Mouse (Mus musculus) left cerebral cortex, postnatal 4 days (tissue): ENCODE measurements at regions not wholly inside any gene's neighbourhood (a gene's known extent, or its start where the extent isn't known, plus 50 kb on each side); places are given as distances from the start of the nearest gene placed in this dataset.

Experiments
- DNase-seq: peaks from one replicate; pipeline ENCODE4 v3.0.0-alpha.2; 2022
- intact Hi-C: fragments of 180-260 bp; cut with DNase I; formaldehyde crosslinking; loops from one replicate; pipeline ENCODE4 v1.15.1; 2025

GRCm38 (mm10) chr8:82702044-82702443 is 71.9 kb downstream of the Zfp330 start:
- intact Hi-C loops, result no loop called here
- DNase-seq, result no peak

- no peak for DNase-seq
- intact Hi-C loops, result no loop called here
Observed at GRCm38 (mm10) chr8:82700471-82700870, 73.5 kb downstream of the Zfp330 start.

- no peak for DNase-seq
- intact Hi-C loops, result no loop called here
Observed at GRCm38 (mm10) chr8:82699221-82699620, 74.7 kb downstream of the Zfp330 start.

- peak; percentile 13 for DNase-seq
- intact Hi-C loops, result no loop called here
Observed at GRCm38 (mm10) chr8:82698071-82698470, 75.9 kb downstream of the Zfp330 start.

GRCm38 (mm10) chr8:82693086-82693485 is 80.9 kb downstream of the Zfp330 start:
- intact Hi-C loops, result no loop called here
- DNase-seq, result peak; percentile 17

GRCm38 (mm10) chr8:82689322-82689721 is 84.6 kb downstream of the Zfp330 start:
- intact Hi-C loops, result no loop called here
- DNase-seq, result peak; percentile 54

GRCm38 (mm10) chr8:82685966-82686365 is 88.0 kb downstream of the Zfp330 start:
- intact Hi-C loops, result no loop called here
- no peak for DNase-seq

GRCm38 (mm10) chr8:82678793-82679192 is 95.2 kb downstream of the Zfp330 start:
- intact Hi-C loops, result no loop called here
- DNase-seq, result no peak

- intact Hi-C loops, result no loop called here
- no peak for DNase-seq
Observed at GRCm38 (mm10) chr8:82677781-82678180, 96.2 kb downstream of the Zfp330 start.

- no peak for DNase-seq
- intact Hi-C loops, result no loop called here
Observed at GRCm38 (mm10) chr8:82669241-82669640, 104.7 kb downstream of the Zfp330 start.

GRCm38 (mm10) chr8:82665131-82665530 is 108.8 kb downstream of the Zfp330 start:
- intact Hi-C loops, result no loop called here
- DNase-seq, result no peak

GRCm38 (mm10) chr8:82640502-82640901 is 133.5 kb downstream of the Zfp330 start:
- DNase-seq, result no peak
- intact Hi-C loops, result no loop called here

GRCm38 (mm10) chr8:82630486-82630885 is 143.5 kb downstream of the Zfp330 start:
- no peak for DNase-seq
- intact Hi-C loops, result no loop called here

GRCm38 (mm10) chr8:82623791-82624431 is 150.0 kb downstream of the Zfp330 start:
- intact Hi-C loops, result no loop called here
- DNase-seq, result no peak

GRCm38 (mm10) chr8:82618668-82619067 is 155.3 kb downstream of the Zfp330 start:
- DNase-seq, result no peak
- intact Hi-C loops, result no loop called here

GRCm38 (mm10) chr8:82601556-82601955 is 172.4 kb downstream of the Zfp330 start:
- intact Hi-C loops, result no loop called here
- peak; percentile 87 for DNase-seq

GRCm38 (mm10) chr8:82573434-82573833 is 170.4 kb upstream of the Il15 start:
- no peak for DNase-seq
- intact Hi-C loops, result no loop called here

- intact Hi-C loops, result no loop called here
- DNase-seq, result no peak
Observed at GRCm38 (mm10) chr8:82538121-82538520, 135.1 kb upstream of the Il15 start.

GRCm38 (mm10) chr8:82529153-82529552 is 126.1 kb upstream of the Il15 start:
- no peak for DNase-seq
- intact Hi-C loops, result no loop called here

- no peak for DNase-seq
- intact Hi-C loops, result no loop called here
Observed at GRCm38 (mm10) chr8:82523866-82524265, 120.8 kb upstream of the Il15 start.

GRCm38 (mm10) chr8:82498496-82498895 is 95.5 kb upstream of the Il15 start:
- intact Hi-C loops, result no loop called here
- DNase-seq, result no peak

- DNase-seq, result no peak
- intact Hi-C loops, result no loop called here
Observed at GRCm38 (mm10) chr8:82477856-82478255, 74.8 kb upstream of the Il15 start.

- DNase-seq, result no peak
- intact Hi-C loops, result no loop called here
Observed at GRCm38 (mm10) chr8:82477426-82477769, 74.4 kb upstream of the Il15 start.
